Mouse (Mus musculus): Measurements from ENCODE around the gene Abhd17b.
"Not testable (repeated sequence)": the region's sequence is repeated elsewhere in the genome, so short reads cannot be mapped to it uniquely, and the experiment has no call there.

The Abhd17b gene

GRCm38 (mm10) chr19:21652285-21653171 is 457 bp upstream of the Abhd17b start, which contains the start of gene 1110059E24Rik:
1110059E24Rik (minus strand) TSS chr19:21652976.
- DNase-seq: peak; percentile 97

DNA sequence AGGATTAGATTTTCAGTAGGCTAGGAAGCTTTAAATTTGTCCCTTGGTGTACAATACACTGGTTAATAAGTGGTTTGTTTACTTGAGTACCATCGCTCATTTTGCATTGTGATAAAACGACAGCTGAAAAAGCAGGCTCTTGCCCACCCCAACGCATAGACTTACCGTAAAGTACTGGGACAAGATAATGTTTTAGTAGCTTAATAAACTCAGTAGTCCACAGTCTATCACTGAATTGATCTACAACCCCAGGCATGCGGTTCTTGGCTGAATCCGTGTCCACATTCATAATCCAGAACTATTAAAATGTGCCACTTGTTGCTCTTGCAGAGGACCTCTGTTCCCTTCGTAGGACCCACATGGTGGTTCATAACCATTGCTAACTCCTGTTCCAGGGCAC is 1.8 kb downstream of the Abhd17b start:
- no peak for DNase-seq

- DNase-seq: no peak
Observed at GRCm38 (mm10) chr19:21660734-21661133, 7.7 kb downstream of the Abhd17b start.

- DNase-seq: no peak
Observed at GRCm38 (mm10) chr19:21663756-21664456, 10.9 kb downstream of the Abhd17b start.

- no peak for DNase-seq
Observed at GRCm38 (mm10) chr19:21669650-21670049, 16.7 kb downstream of the Abhd17b start.

- no peak for DNase-seq
Observed at GRCm38 (mm10) chr19:21674354-21675096, 21.5 kb downstream of the Abhd17b start.

DNA sequence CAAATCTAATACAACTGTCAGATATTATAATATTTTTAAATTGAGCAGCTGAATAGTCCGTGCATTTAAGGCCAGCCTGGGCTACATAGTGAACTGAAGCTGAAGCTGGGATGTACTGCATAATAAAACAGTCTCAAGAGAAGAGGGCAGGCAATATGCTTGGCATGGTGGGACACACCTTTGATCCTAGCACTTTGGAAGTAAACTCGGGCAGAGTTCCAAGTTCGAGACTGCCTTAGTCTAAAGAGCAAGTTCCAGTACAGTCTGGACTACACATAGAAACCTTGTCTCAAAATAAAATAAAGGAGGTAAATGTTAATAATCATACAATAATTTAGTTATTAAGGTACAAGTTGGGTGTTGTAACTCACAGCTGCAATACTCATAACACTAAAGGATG is 27.1 kb downstream of the Abhd17b start:
- no peak for DNase-seq

- no peak for DNase-seq
Observed at GRCm38 (mm10) chr19:21680986-21681385, 28.0 kb downstream of the Abhd17b start.

DNA sequence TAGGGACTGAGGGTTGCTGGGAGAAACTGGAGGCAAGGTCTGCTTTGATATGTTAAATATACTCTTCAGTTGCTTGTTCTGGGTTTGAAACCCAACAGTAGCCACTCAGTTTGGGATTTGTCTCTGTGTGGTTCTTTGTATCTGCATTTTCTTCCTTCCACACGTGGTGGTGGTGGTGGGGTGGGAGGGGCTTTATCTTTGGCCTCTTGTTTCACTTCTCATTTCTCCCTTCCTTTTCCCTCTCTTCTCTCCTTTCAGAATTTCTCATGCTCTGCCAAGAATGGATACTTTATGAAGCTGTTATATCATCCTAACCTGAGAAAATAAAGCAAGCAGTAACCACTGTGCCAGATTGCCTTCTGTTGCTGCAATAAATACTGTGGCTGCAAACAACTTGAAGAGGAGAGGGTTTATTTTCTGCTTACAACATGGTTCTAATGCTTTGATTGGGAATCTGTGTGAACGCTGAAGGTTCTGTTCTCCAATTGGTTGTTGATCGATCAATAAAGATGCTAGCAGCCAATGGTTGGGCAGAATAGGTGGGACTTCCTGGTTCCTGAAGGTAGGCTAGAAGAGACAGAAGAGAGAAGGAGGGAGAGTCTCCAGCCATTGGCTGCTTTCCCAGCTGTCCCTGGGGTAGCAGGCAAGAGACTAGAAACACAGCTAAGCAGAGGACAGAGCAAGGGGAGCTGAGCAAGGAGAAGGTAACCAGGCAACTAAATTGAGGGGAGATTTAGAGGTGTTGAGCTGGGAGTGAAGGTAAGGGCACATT is 60.5 kb downstream of the Abhd17b start:
- no peak for DNase-seq

DNA sequence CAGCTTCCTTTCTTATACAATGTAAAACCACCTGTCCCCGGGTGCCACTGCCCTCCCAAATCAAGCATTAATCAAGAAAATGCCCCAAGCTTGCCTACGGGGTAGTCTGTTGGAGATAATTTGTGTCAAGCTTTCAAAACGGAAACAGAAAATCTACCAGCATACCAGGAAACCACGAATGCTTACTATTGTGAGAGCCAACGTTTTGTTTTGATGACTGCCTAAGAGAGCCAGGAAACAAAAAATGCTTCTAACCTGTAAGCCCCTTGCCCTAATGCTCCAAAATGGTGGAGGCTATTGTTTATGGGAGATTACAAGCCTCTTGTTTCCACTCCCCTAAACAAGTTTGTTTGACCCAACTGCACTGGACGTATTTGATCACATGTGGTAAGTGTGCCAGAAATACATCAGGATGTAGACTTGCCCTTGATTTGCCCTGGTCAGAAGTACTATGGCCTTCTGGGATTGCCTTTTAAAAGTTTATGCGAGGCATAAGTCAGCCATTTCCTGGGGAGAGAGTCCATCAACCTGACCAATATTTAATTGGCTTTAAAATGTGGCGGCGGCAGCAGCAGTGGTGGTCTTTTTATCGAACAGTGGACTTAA is 61.4 kb downstream of the Abhd17b start:
- no peak for DNase-seq

DNA sequence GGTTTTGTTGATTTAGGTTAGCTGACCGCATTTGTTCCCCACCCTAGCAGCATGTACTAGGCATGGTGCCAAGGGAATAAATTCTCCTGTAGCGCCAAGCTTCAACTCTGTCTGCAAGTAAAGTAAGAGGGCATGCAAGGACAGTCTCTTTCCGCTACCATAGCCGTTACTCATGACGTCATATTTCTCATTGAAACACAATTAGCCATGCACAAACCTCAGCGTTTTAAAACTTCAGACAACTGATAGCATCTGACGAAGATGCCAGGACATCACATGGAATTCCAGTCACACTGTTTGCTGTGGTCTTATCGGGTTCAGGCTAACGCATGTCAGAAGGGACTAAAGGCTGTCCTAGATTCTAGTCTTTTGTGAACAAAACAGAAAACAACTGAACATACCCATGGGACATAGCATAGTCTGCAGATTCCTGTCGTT is 62.0 kb downstream of the Abhd17b start:
- no peak for DNase-seq

DNA sequence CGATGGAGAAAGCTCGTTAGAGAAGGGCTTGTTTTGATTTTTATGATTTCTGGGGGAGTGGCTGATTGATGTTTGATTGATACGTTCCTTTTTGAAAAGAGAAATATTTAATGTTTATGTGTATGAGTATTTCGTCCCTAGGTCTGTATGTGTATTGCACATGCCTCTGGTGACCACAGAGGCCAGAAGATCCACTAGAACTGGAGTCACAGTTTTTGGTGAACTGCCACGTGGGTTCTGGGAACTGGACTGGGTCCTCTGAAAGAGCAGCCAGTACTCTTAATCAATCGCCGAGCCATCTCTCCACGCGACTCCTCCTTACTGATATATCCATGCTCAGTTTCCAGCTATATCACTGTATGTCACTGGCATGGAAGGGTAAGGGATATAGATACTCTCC is 62.5 kb downstream of the Abhd17b start:
- no peak for DNase-seq

DNA sequence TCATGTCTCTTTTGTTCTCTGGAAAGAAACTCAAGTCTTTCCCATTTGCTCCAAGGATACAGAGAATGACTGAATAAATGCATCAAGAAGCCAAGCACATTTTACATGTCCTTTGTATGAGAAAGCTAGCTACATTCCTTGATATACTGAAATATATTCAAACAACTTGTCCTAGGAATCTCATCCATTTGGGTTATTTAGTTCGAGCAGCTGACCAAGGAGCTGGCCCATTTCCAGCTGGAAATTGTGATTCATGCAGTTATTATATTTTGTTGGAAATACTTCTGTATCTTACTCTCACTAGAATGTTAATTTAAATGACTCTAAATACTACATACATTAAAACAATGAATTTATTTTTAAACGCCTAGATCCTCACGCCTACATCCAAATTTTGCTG is 63.5 kb downstream of the Abhd17b start:
- no peak for DNase-seq

DNA sequence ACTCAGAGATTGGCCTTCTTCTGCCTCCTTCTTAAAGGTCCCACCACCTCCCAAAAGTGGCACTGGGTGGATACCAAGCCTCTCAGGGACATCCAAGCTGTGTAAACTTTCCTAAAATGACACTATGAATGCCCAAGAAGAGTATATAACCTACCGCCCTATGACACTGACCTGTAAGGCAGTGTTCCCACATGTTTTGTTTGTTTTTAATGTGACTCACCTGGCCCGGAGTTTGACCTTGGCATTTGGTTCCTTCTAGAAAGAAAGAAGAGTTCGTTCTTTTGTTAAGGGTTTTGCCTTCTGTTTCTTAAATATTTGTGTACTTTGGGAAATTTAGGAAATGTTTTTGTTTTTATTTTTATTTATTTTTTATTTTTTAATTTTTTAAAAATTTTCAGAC is 66.2 kb downstream of the Abhd17b start:
- no peak for DNase-seq

DNA sequence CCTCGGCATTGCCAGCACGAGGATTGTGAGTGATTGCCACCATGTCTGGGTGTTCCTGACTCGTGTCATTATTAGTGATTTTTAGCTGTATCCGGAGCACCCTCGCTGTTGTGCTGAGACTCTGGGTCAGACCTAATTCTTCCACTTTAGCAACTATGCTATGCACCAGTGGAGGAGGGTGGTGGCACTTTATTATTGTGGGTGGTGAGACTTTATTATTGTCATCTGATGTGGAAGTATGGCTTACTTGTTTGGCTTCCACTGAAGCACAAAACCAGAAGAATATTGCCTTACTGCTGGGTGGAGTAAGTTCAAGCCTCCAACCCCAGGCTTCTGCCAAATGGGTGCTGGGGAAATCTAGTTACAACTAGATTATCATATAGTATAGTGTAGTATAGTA is 68.0 kb downstream of the Abhd17b start:
- no peak for DNase-seq

- not testable (repeated sequence) for DNase-seq
Observed at GRCm38 (mm10) chr19:21723280-21723679, 70.3 kb downstream of the Abhd17b start.

- peak; percentile 55 for DNase-seq
Observed at GRCm38 (mm10) chr19:21723911-21724655, 71.1 kb downstream of the Abhd17b start.

GRCm38 (mm10) chr19:21725168-21725567 is 72.2 kb downstream of the Abhd17b start:
- DNase-seq: no peak

- DNase-seq: no peak
Observed at GRCm38 (mm10) chr19:21727081-21727480, 74.1 kb downstream of the Abhd17b start.

- no peak for DNase-seq
Observed at GRCm38 (mm10) chr19:21728342-21728741, 75.4 kb downstream of the Abhd17b start.

- DNase-seq: no peak
Observed at GRCm38 (mm10) chr19:21731887-21732286, 78.9 kb downstream of the Abhd17b start.
